Mouse (Mus musculus): Measurements from ENCODE around the gene Gm9780. TPM values are rescaled to one million over a fixed set of nuclear protein-coding genes. Genes with fewer than 3 reads are reported as not detected.
"Not testable (repeated sequence)": the region's sequence is repeated elsewhere in the genome, so short reads cannot be mapped to it uniquely, and the experiment has no call there.

The Gm9780 gene
- total RNA-seq (2014; rRNA removed) (32.6 and 35.0 TPM in 2 replicates), polyA plus RNA-seq (2015; fragmentation: Nextera tagmentation; extraction: Ambion mirVana) (16.2 and 19.4 TPM in 2 replicates)

GRCm38 (mm10) chr14:26042611-26043010, at the start of gene Gm9780:
TSS of gene Gm9780 (minus strand) at chr14:26042711.
- not testable (repeated sequence) for ATAC-seq

DNA sequence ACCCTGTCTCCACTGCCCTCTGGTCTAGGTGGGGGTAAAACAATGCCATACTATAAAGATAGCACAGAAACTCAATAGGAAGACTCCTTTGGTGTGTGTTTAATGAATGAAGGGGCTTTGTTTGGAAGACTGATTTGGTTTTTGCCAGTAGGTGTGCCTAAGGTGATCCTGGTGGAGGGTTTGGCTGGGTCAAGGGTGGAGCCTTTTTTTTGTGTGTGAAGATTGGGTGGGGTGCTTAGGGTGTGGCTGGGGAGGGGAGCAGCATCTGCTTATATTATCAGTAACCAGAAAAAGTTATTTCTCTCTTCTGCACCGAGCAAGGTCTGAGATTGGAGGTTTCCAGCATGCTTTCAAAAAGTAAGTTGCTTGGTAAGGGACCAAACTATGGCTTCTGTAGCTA, 39.5 kb upstream of the Gm9780 start, which contains the start of gene Cphx3:
Cphx3 (plus strand) TSS at position 301 of the 400 bp plus-strand sequence.
- H3K27me3 ChIP-seq (ENCODE audit: insufficient read depth, low read length); DNase-seq (ENCODE audit: low spot score); H3K9ac ChIP-seq (replicated peaks; ENCODE audit: low read length); H3K4me2 ChIP-seq (ENCODE audit: low read depth, low read length); H3K4me1 ChIP-seq (ENCODE audit: insufficient read depth, low read length); H3K9me3 ChIP-seq (ENCODE audit: low read length); H3K4me3 ChIP-seq (ENCODE audit: low read length); H3K36me3 ChIP-seq (ENCODE audit: insufficient read depth, low read length); ATAC-seq; H3K27ac ChIP-seq: not testable (repeated sequence)
- no CpG with 5 or more reads among the region's 1 CpGs for WGBS

More at GRCm38 (mm10) chr14:26042611-26043010, at the start of gene Gm9780:
- no CpG with 5 or more reads among the region's 26 CpGs for WGBS
- not testable (repeated sequence) for H3K4me1 ChIP-seq (ENCODE audit: insufficient read depth, low read length); DNase-seq (ENCODE audit: low spot score); H3K9ac ChIP-seq (replicated peaks; ENCODE audit: low read length); H3K27ac ChIP-seq; H3K4me3 ChIP-seq (ENCODE audit: low read length); H3K9me3 ChIP-seq (ENCODE audit: low read length); H3K4me2 ChIP-seq (ENCODE audit: low read depth, low read length); H3K36me3 ChIP-seq (ENCODE audit: insufficient read depth, low read length); H3K27me3 ChIP-seq (ENCODE audit: insufficient read depth, low read length)

- H3K9me3 ChIP-seq (ENCODE audit: low read length); H3K36me3 ChIP-seq (ENCODE audit: insufficient read depth, low read length); DNase-seq (ENCODE audit: low spot score); H3K4me1 ChIP-seq (ENCODE audit: insufficient read depth, low read length); H3K4me3 ChIP-seq (ENCODE audit: low read length); ATAC-seq; H3K4me2 ChIP-seq (ENCODE audit: low read depth, low read length); H3K27ac ChIP-seq; H3K9ac ChIP-seq (replicated peaks; ENCODE audit: low read length); H3K27me3 ChIP-seq (ENCODE audit: insufficient read depth, low read length): not testable (repeated sequence)
- WGBS = no CpG with 5 or more reads among the region's 6 CpGs
These were observed 38.7 kb upstream of the Gm9780 start, which contains the start of gene Cphx2 for GRCm38 (mm10) chr14:26081216-26081615. TSS of gene Cphx2 (plus strand) at chr14:26081516.

DNA sequence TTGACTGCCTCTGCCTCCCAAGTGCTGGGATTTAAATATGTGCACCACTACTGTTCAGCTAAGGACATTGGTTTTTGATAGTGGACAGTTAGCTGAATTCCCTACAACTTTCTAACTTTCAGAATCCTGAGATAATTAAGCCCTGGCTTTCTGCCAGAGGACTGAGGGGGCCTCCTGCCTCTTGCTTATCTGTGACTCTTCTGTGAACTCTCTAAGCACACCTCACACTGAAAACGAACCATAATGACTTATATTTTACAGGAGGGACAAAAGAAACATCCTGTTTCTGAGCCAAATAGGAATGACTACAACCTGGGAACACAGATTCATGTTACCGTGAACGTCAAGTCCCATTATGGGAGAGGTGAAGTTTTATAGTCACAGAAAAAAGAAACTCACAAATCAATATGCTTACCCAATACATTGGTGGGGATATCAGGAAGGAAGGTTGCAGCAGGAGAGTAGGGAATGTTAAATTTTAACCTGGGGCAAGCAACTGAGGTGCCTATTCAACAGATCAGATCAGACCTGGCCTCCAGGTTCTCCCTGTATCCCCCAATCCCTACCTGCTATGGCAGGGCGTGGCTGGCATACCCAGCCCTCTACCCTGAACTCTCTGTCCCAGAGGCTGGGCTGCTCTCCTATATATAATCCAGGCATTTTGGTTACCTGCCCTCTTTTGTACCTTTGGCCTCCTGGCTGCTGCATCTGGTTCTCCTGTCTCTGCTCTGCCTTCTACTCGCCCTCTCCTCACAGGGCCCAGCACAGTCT, 34.3 kb upstream of the Gm9780 start:
- no CpG with 5 or more reads among the region's 5 CpGs for WGBS
- not testable (repeated sequence) for H3K36me3 ChIP-seq (ENCODE audit: insufficient read depth, low read length); H3K9me3 ChIP-seq (ENCODE audit: low read length); H3K27ac ChIP-seq; ATAC-seq; H3K4me1 ChIP-seq (ENCODE audit: insufficient read depth, low read length); H3K9ac ChIP-seq (replicated peaks; ENCODE audit: low read length); H3K27me3 ChIP-seq (ENCODE audit: insufficient read depth, low read length); H3K4me3 ChIP-seq (ENCODE audit: low read length); H3K4me2 ChIP-seq (ENCODE audit: low read depth, low read length); DNase-seq (ENCODE audit: low spot score)

DNA sequence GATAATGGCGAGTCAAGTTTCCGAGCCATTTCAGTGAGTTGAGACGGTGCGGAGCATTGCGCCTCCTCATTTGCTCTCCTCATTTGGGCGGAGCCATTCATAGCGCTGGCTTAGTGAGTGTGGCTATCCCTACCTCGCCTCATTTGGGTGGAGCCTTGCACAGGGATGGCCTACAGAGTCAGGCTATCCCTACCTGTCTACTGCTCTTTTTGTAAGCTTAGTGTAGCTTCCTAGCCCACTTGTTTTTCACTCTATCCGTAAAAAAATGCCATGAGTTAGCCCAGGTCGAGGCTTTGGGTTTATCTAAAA, 24.8 kb upstream of the Gm9780 start, which contains the start of gene Tmem254c:
Tmem254c (minus strand) TSS at position 31 of the 309 bp plus-strand sequence.
- H3K4me2 ChIP-seq (ENCODE audit: low read depth, low read length); H3K4me3 ChIP-seq (ENCODE audit: low read length); H3K27ac ChIP-seq; H3K9me3 ChIP-seq (ENCODE audit: low read length); DNase-seq (ENCODE audit: low spot score); H3K9ac ChIP-seq (replicated peaks; ENCODE audit: low read length); H3K36me3 ChIP-seq (ENCODE audit: insufficient read depth, low read length); H3K27me3 ChIP-seq (ENCODE audit: insufficient read depth, low read length); H3K4me1 ChIP-seq (ENCODE audit: insufficient read depth, low read length): not testable (repeated sequence)
- WGBS = no CpG with 5 or more reads among the region's 10 CpGs
- peak; percentile 83 for ATAC-seq

- H3K36me3 ChIP-seq (ENCODE audit: insufficient read depth, low read length); H3K9ac ChIP-seq (replicated peaks; ENCODE audit: low read length); H3K4me2 ChIP-seq (ENCODE audit: low read depth, low read length); H3K27ac ChIP-seq; DNase-seq (ENCODE audit: low spot score); H3K4me1 ChIP-seq (ENCODE audit: insufficient read depth, low read length); H3K9me3 ChIP-seq (ENCODE audit: low read length); H3K27me3 ChIP-seq (ENCODE audit: insufficient read depth, low read length); H3K4me3 ChIP-seq (ENCODE audit: low read length): not testable (repeated sequence)
- no CpG with 5 or more reads among the region's 44 CpGs for WGBS
- peak; percentile 92 for ATAC-seq
These were observed 24.2 kb upstream of the Gm9780 start for GRCm38 (mm10) chr14:26066574-26067324.

- H3K36me3 ChIP-seq (ENCODE audit: insufficient read depth, low read length); DNase-seq (ENCODE audit: low spot score); H3K4me3 ChIP-seq (ENCODE audit: low read length); H3K27ac ChIP-seq; H3K9ac ChIP-seq (replicated peaks; ENCODE audit: low read length); ATAC-seq; H3K4me2 ChIP-seq (ENCODE audit: low read depth, low read length); H3K4me1 ChIP-seq (ENCODE audit: insufficient read depth, low read length); H3K9me3 ChIP-seq (ENCODE audit: low read length); H3K27me3 ChIP-seq (ENCODE audit: insufficient read depth, low read length): not testable (repeated sequence)
- no CpG with 5 or more reads among the region's 6 CpGs for WGBS
These were observed 16.9 kb upstream of the Gm9780 start for GRCm38 (mm10) chr14:26059362-26059761.

- H3K4me2 ChIP-seq (ENCODE audit: low read depth, low read length); H3K9me3 ChIP-seq (ENCODE audit: low read length); H3K9ac ChIP-seq (replicated peaks; ENCODE audit: low read length); ATAC-seq; H3K27me3 ChIP-seq (ENCODE audit: insufficient read depth, low read length); H3K4me3 ChIP-seq (ENCODE audit: low read length); H3K27ac ChIP-seq; DNase-seq (ENCODE audit: low spot score); H3K36me3 ChIP-seq (ENCODE audit: insufficient read depth, low read length); H3K4me1 ChIP-seq (ENCODE audit: insufficient read depth, low read length): not testable (repeated sequence)
- no CpG with 5 or more reads among the region's 3 CpGs for WGBS
These were observed 15.7 kb upstream of the Gm9780 start for GRCm38 (mm10) chr14:26058184-26058583.

- DNase-seq (ENCODE audit: low spot score); H3K4me1 ChIP-seq (ENCODE audit: insufficient read depth, low read length); H3K36me3 ChIP-seq (ENCODE audit: insufficient read depth, low read length); H3K27me3 ChIP-seq (ENCODE audit: insufficient read depth, low read length); H3K27ac ChIP-seq; H3K4me3 ChIP-seq (ENCODE audit: low read length); H3K9me3 ChIP-seq (ENCODE audit: low read length); H3K4me2 ChIP-seq (ENCODE audit: low read depth, low read length); H3K9ac ChIP-seq (replicated peaks; ENCODE audit: low read length): not testable (repeated sequence)
- ATAC-seq = peak; percentile 74; the same call in 1 of the 2 replicates
- no CpG with 5 or more reads among the region's 9 CpGs for WGBS
These were observed 6.3 kb upstream of the Gm9780 start for GRCm38 (mm10) chr14:26048767-26049166.

- H3K27me3 ChIP-seq (ENCODE audit: insufficient read depth, low read length); H3K36me3 ChIP-seq (ENCODE audit: insufficient read depth, low read length); H3K4me1 ChIP-seq (ENCODE audit: insufficient read depth, low read length); H3K9me3 ChIP-seq (ENCODE audit: low read length); H3K9ac ChIP-seq (replicated peaks; ENCODE audit: low read length); H3K4me3 ChIP-seq (ENCODE audit: low read length); H3K27ac ChIP-seq; H3K4me2 ChIP-seq (ENCODE audit: low read depth, low read length); ATAC-seq; DNase-seq (ENCODE audit: low spot score): not testable (repeated sequence)
- WGBS = no CpG with 5 or more reads among the region's 8 CpGs
These were observed 4.5 kb upstream of the Gm9780 start for GRCm38 (mm10) chr14:26047026-26047425.

Measured in hindbrain, postnatal 0 days (tissue).